Mouse (Mus musculus): ENCODE data around the gene Tiparp. TPM values are rescaled to one million over a fixed set of nuclear protein-coding genes. Genes with fewer than 3 reads are reported as not detected.

The Tiparp gene
- polyA plus RNA-seq (2017; shearing (Covaris generic)), result 8.1 TPM

GRCm38 (mm10) chr3:65527691-65528601 lies at the start of gene Tiparp:
Tiparp (plus strand) TSS chr3:65528410.

Other genes starting within 250 kb of the Tiparp start
- 88.8 TPM for gene Ssr3, start 135.8 kb upstream of the Tiparp start, polyA plus RNA-seq (2017; shearing (Covaris generic))
- gene Lekr1, start 137.8 kb downstream of the Tiparp start, polyA plus RNA-seq (2017; shearing (Covaris generic)), result 0.83 TPM